Mouse (Mus musculus) neural tube, embryonic 12.5 days (tissue): ENCODE results near the gene Mef2c. TPM values are rescaled to one million over a fixed set of nuclear protein-coding genes. Genes with fewer than 3 reads are reported as not detected.

Experiments used
- ATAC-seq: fragments of 200-750 bp; cut with Nextera tagmentation; 2 replicates; pipeline ENCODE4 v1.8.0; 2017; ENCODE audit warnings: low read depth, mild to moderate bottlenecking, moderate TSS enrichment, moderate library complexity; ENCODE audit not compliant: low FRiP score
- H3K27ac ChIP-seq: fragments of 300-500 bp; sonication (generic); 2 replicates; pipeline ENCODE4 v1.5.1; 2016
- H3K27me3 ChIP-seq: fragments of 300-500 bp; sonication (generic); replicated peaks from 2 replicates; pipeline ENCODE4 v1.6.1; 2016; ENCODE audit warnings: mild to moderate bottlenecking
- H3K36me3 ChIP-seq: fragments of 300-500 bp; sonication (generic); 2 replicates; pipeline ENCODE4 v1.6.1; 2016; ENCODE audit warnings: mild to moderate bottlenecking
- H3K4me1 ChIP-seq: fragments of 300-500 bp; sonication (generic); 2 replicates; pipeline ENCODE4 v1.6.1; 2016
- H3K4me2 ChIP-seq: fragments of 300-500 bp; sonication (generic); replicated peaks from 2 replicates; pipeline ENCODE4 v1.6.1; 2016; ENCODE audit warnings: mild to moderate bottlenecking
- H3K4me3 ChIP-seq: fragments of 300-500 bp; sonication (generic); 2 replicates; pipeline ENCODE4 v1.5.1; 2016
- H3K9ac ChIP-seq: fragments of 300-500 bp; sonication (generic); 2 replicates; pipeline ENCODE4 v1.6.1; 2016; ENCODE audit warnings: mild to moderate bottlenecking
- H3K9me3 ChIP-seq: fragments of 300-500 bp; sonication (generic); 2 replicates; pipeline ENCODE4 v1.6.1; 2016; ENCODE audit warnings: mild to moderate bottlenecking
- WGBS: fragments of 180-500 bp; shearing (Covaris S2); methylation state at CpG from one replicate; pipeline ENCODE4 v1.1.7; 2016; 5-methylcytosine and 5-hydroxymethylcytosine counted together
- polyA plus RNA-seq: library from polyadenylated mRNA; unstranded; fragments of >200 nt; fragmentation: Nextera tagmentation; extraction: Ambion mirVana; gene quantifications from 2 replicates; pipeline ENCODE4 v1.2.1, GENCODE M21; 2016

Gene Mef2c
- polyA plus RNA-seq, 1 experiment from 2014 or later, result 32.8 TPM

- H3K27ac ChIP-seq, result no peak overlapping the region
- H3K9ac ChIP-seq, result no peak overlapping the region
- no peak for ATAC-seq
- no peak overlapping the region for H3K4me3 ChIP-seq
- no peaks in the 10 kb centered on the region for H3K36me3 ChIP-seq
- WGBS, result 81% methylated on average over 1 of the region's 1 CpGs
- no peaks in the 10 kb centered on the region for H3K27me3 ChIP-seq
- no peaks in the 10 kb centered on the region for H3K4me1 ChIP-seq
- no peaks in the 10 kb centered on the region for H3K9me3 ChIP-seq
- no peak overlapping the region for H3K4me2 ChIP-seq
Observed at GRCm38 (mm10) chr13:83582564-83582963, 78.7 kb downstream of the Mef2c start.

DNA sequence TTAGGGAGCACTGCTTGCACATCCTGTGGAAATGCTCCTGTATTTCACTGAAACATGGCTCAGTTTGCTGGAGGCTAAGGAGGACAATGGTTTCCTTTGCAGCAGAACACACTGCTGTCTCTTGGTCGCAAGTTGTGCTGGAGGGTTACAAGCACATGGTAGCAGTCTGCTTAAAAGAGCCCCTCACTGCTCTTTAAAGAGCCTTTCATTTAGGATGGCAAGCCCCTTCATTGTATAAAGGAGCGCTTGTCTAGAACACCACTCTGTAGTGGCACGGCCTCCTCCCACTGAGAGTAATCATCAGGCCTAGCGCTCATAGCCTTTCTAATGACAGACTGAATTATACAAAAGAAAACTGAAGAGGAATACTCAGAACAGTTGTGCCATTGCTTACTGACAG lies 80.0 kb downstream of the Mef2c start:
- Histone ChIP-seq H3K27me3 (no peaks in the 10 kb centered on the region), H3K9me3 (no peaks in the 10 kb centered on the region), H3K27ac (no peak overlapping the region), H3K9ac (no peak overlapping the region), H3K36me3 (no peaks in the 10 kb centered on the region), H3K4me1 (no peaks in the 10 kb centered on the region), H3K4me3 (no peak overlapping the region), H3K4me2 (no peak overlapping the region)
- 63% methylated on average over 4 of the region's 4 CpGs for WGBS
- no peak for ATAC-seq

- Histone ChIP-seq H3K4me1 (no peaks in the 10 kb centered on the region), H3K4me3 (no peak overlapping the region), H3K27me3 (no peaks in the 10 kb centered on the region), H3K9me3 (no peaks in the 10 kb centered on the region), H3K36me3 (no peaks in the 10 kb centered on the region), H3K4me2 (no peak overlapping the region), H3K27ac (no peak overlapping the region), H3K9ac (no peak overlapping the region)
- 89% methylated on average over 5 of the region's 5 CpGs for WGBS
- no peak for ATAC-seq
Observed at GRCm38 (mm10) chr13:83585359-83585758, 81.5 kb downstream of the Mef2c start.

DNA sequence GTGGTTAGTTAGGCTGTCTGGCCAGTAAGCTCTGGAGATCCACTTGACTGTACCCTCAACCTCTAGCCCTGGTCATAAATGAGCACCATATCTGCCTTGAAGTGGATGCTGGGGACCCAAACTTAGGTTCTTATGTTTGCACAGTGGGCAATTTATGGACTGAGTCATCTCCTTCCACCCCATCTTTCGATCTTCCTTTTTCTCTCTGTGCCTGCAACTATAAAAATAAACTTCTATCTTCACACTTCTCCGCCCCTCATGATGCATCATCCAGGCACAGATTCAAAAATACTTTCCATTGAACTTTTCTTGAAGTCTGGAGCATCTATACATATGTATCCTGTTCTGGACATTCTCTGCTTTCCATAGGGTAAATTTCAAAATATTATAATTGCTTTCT lies 84.4 kb downstream of the Mef2c start:
- Histone ChIP-seq H3K9me3 (no peaks in the 10 kb centered on the region), H3K36me3 (no peaks in the 10 kb centered on the region), H3K27me3 (no peaks in the 10 kb centered on the region), H3K4me2 (no peak overlapping the region), H3K27ac (no peak overlapping the region), H3K4me3 (no peak overlapping the region), H3K4me1 (no peaks in the 10 kb centered on the region), H3K9ac (no peak overlapping the region)
- WGBS, result 90% methylated on average over 2 of the region's 2 CpGs
- no peak for ATAC-seq

GRCm38 (mm10) chr13:83590886-83591285 lies 87.1 kb downstream of the Mef2c start:
- H3K27ac ChIP-seq, result no peak overlapping the region
- 92% methylated on average over 5 of the region's 5 CpGs for WGBS
- no peak overlapping the region for H3K9ac ChIP-seq
- no peak for ATAC-seq
- H3K4me2 ChIP-seq, result no peak overlapping the region
- H3K36me3 ChIP-seq, result no peaks in the 10 kb centered on the region
- H3K4me1 ChIP-seq, result no peaks in the 10 kb centered on the region
- no peaks in the 10 kb centered on the region for H3K9me3 ChIP-seq
- H3K27me3 ChIP-seq, result no peaks in the 10 kb centered on the region
- H3K4me3 ChIP-seq, result no peak overlapping the region

DNA sequence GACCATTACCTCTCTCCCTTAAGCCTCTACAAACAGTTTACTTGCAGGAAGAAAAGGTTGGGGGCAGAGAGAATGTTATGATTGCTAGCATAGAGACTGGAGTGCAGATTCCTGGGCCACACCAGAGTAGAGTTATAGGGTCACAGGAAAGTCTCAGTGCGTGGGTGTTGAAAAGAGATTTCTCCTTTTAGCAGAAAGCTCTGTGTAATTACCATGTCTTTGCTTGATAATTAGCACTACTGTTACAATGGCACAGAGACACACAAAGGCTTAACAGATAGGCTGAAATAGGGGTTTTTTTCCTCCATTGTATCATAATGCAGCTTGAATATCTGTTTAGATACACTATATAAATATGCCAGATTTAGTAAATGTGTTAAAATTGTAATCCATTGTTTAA lies 91.6 kb downstream of the Mef2c start:
- no peak for ATAC-seq
- H3K27ac ChIP-seq, result no peak overlapping the region
- H3K4me3 ChIP-seq, result no peak overlapping the region
- 22% methylated on average over 1 of the region's 1 CpGs for WGBS
- no peaks in the 10 kb centered on the region for H3K9me3 ChIP-seq
- H3K36me3 ChIP-seq, result no peaks in the 10 kb centered on the region
- H3K4me1 ChIP-seq, result no peaks in the 10 kb centered on the region
- no peak overlapping the region for H3K4me2 ChIP-seq
- H3K9ac ChIP-seq, result no peak overlapping the region
- no peaks in the 10 kb centered on the region; the same call in 1 of the 2 replicates for H3K27me3 ChIP-seq

- Histone ChIP-seq H3K27me3 (no peaks in the 10 kb centered on the region; the same call in 1 of the 2 replicates), H3K4me3 (no peak overlapping the region), H3K4me2 (no peak overlapping the region), H3K27ac (no peak overlapping the region), H3K9ac (no peak overlapping the region), H3K36me3 (no peaks in the 10 kb centered on the region), H3K4me1 (no peaks in the 10 kb centered on the region), H3K9me3 (no peaks in the 10 kb centered on the region)
- ATAC-seq, result no peak
- WGBS, result 89% methylated on average over 6 of the region's 6 CpGs
Observed at GRCm38 (mm10) chr13:83596989-83597738, 93.3 kb downstream of the Mef2c start.

DNA sequence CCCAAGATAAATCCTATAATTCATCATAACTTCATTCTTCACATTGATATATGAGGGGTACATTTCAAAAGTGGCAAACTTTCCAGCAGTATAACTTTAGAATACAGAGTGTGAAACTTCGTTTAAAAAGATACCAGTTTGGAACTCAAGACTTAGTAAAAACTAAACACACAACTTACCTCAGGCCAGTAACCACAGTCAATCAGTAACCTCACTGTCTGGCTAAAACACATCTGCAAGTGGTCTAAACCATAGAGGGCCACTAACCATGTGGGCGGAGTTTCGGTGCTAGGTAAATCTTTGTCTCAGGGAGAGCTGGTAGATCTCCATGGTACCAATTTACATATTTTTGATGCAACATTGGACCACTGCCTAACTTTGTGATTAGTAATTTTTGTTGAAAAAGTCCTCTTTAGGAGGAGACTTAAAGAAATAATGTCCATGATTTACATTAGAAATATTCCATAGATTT lies 93.9 kb downstream of the Mef2c start:
- H3K4me2 ChIP-seq, result no peak overlapping the region
- no peak for ATAC-seq
- no peaks in the 10 kb centered on the region for H3K9me3 ChIP-seq
- no peaks in the 10 kb centered on the region for H3K4me1 ChIP-seq
- H3K36me3 ChIP-seq, result no peaks in the 10 kb centered on the region
- no peaks in the 10 kb centered on the region; the same call in 1 of the 2 replicates for H3K27me3 ChIP-seq
- WGBS, result 92% methylated on average over 3 of the region's 3 CpGs
- H3K27ac ChIP-seq, result no peak overlapping the region
- no peak overlapping the region for H3K4me3 ChIP-seq
- H3K9ac ChIP-seq, result no peak overlapping the region

- H3K9ac ChIP-seq, result no peak overlapping the region
- no peak for ATAC-seq
- peaks cover 3% of the 10 kb centered on the region; the same call in 1 of the 2 replicates for H3K4me1 ChIP-seq
- H3K4me2 ChIP-seq, result no peak overlapping the region
- no peak overlapping the region for H3K27ac ChIP-seq
- no peaks in the 10 kb centered on the region for H3K36me3 ChIP-seq
- no peaks in the 10 kb centered on the region; the same call in 1 of the 2 replicates for H3K27me3 ChIP-seq
- H3K9me3 ChIP-seq, result no peaks in the 10 kb centered on the region
- no peak overlapping the region for H3K4me3 ChIP-seq
Observed at GRCm38 (mm10) chr13:83600301-83600700, 96.5 kb downstream of the Mef2c start.

DNA sequence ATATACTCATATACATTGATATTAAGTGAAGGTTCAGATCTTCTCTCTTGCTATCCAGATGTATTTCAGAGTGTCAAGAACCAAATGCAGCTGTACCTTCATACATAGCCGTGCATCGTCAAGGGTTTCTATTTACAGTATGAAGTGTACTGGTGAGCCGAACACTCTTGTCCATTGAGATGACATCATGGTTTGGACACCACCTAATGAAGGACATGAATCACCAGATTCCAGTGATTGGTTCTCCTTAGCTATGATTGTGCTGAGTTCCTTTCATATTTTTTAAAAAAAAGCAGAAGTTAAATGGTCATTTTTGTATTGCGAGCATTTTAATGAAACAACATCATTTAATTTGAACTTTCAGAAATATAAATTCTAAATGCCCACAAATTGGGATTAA lies 97.9 kb downstream of the Mef2c start:
- no peak for ATAC-seq
- Histone ChIP-seq H3K27me3 (no peaks in the 10 kb centered on the region; the same call in 1 of the 2 replicates), H3K4me2 (no peak overlapping the region), H3K27ac (no peak overlapping the region), H3K4me3 (no peak overlapping the region), H3K4me1 (peaks cover 3% of the 10 kb centered on the region; the same call in 1 of the 2 replicates), H3K36me3 (no peaks in the 10 kb centered on the region), H3K9ac (no peak overlapping the region), H3K9me3 (no peaks in the 10 kb centered on the region)
- WGBS, result 95% methylated on average over 4 of the region's 4 CpGs

- no peaks in the 10 kb centered on the region; the same call in 1 of the 2 replicates for H3K27me3 ChIP-seq
- no peak overlapping the region for H3K27ac ChIP-seq
- ATAC-seq, result no peak
- H3K4me3 ChIP-seq, result no peak overlapping the region
- no peak overlapping the region for H3K4me2 ChIP-seq
- no peaks in the 10 kb centered on the region for H3K36me3 ChIP-seq
- H3K4me1 ChIP-seq, result peaks cover 7% of the 10 kb centered on the region; the same call in 1 of the 2 replicates
- WGBS, result 45% methylated on average over 7 of the region's 7 CpGs
- H3K9me3 ChIP-seq, result no peaks in the 10 kb centered on the region
- no peak overlapping the region for H3K9ac ChIP-seq
Observed at GRCm38 (mm10) chr13:83603373-83604265, 99.8 kb downstream of the Mef2c start.

DNA sequence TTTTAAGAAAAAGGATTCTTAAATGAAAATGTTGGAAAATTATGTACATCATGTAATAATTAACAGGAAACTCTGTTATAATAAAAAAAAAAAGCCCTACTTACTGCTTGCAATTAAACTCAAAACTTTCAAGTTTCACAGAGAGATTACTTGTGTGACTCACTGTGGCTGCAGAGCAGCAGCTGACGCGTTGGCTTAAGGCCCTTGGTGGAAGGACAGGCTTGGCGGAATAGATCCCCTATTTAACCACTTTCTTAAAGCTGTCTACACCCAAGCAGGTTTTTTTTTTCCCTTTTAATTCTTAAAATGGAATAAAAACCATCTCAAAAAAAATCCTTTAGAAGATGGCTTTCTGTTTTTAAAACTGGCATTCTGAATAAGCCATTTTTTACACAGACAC lies 100.5 kb downstream of the Mef2c start:
- Histone ChIP-seq H3K27ac (no peak overlapping the region), H3K4me3 (no peak overlapping the region), H3K27me3 (no peaks in the 10 kb centered on the region; the same call in 1 of the 2 replicates), H3K36me3 (no peaks in the 10 kb centered on the region), H3K9ac (no peak overlapping the region), H3K4me1 (peaks cover 9% of the 10 kb centered on the region; the same call in 1 of the 2 replicates), H3K9me3 (no peaks in the 10 kb centered on the region), H3K4me2 (no peak overlapping the region)
- 53% methylated on average over 3 of the region's 3 CpGs for WGBS
- ATAC-seq, result no peak
